Mouse (Mus musculus) spleen, postnatal 10 days (tissue): ENCODE results near the gene Tnfrsf23.
"Not testable (repeated sequence)": the region's sequence is repeated elsewhere in the genome, so short reads cannot be mapped to it uniquely, and the experiment has no call there.

Experiments
- DNase-seq, 2 experiments: peaks; one replicate each; pipeline ENCODE4 v3.0.0; 2021 to 2022; ENCODE audit warnings: low spot score in 2 of 2

Tnfrsf23 gene

DNA sequence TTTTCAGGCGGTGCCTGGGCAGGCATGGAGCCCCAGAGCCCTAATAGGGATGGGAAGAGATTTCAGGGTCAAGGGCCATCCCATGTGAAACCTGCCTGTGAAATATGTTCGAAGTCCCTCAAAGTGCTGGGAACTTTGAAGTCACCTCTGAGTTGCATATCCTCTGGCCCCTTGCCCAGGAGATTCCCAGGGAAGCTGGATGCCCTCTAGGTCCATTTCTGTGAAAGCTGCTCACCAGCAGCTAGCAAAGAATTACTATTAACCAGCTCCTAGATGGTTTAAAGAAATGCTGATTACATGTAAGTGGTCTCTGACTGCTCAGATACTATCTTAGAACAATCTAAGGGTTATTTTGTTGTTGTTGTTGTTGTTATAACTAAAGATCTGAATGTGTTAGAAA lies 1.1 kb downstream of the Tnfrsf23 start:
- DNase-seq, result not testable (repeated sequence)

GRCm38 (mm10) chr7:143681566-143681965 lies 4.1 kb downstream of the Tnfrsf23 start:
- peak in 1 of 2 experiments; percentile 6 for DNase-seq

DNA sequence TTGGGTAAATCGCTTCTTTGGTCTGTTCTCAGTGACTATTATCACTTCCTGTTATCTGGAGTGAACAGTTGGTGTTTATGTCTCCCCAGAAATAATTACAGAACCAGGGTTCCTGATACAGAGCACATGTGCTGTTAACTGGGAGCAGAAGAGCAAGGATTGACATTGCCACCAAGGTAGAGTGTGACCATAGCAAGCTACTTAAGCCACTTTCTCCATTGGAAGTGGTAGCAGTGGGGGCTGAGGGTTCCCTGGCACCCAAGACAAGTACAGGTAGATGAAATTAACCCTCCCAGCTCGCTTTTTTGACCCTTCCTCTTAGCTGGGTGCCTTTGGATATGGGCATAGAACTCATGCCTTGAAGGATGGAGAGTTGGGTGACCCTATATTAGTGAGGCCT lies 4.8 kb downstream of the Tnfrsf23 start:
- peak in 1 of 2 experiments; percentile 8 for DNase-seq

DNA sequence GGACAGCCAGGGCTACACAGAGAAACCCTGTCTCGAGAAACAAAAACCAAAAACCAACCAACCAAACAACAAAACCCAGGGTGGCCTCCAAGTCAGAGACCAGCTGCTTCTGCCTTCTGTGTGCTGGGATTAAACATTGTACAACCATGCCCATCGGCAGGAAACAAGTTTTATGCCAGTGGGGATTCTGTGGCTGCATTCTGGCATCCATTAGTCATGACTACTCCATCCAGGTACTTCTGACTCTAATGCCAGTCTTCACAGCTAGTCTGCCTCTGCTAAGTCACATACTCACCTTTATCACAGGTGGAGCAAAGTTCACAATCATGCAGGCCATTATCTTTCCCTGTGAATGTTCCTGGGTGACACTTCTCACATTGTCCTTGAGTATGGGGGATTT lies 6.0 kb downstream of the Tnfrsf23 start:
- peak in 1 of 2 experiments; percentile 4 for DNase-seq

DNA sequence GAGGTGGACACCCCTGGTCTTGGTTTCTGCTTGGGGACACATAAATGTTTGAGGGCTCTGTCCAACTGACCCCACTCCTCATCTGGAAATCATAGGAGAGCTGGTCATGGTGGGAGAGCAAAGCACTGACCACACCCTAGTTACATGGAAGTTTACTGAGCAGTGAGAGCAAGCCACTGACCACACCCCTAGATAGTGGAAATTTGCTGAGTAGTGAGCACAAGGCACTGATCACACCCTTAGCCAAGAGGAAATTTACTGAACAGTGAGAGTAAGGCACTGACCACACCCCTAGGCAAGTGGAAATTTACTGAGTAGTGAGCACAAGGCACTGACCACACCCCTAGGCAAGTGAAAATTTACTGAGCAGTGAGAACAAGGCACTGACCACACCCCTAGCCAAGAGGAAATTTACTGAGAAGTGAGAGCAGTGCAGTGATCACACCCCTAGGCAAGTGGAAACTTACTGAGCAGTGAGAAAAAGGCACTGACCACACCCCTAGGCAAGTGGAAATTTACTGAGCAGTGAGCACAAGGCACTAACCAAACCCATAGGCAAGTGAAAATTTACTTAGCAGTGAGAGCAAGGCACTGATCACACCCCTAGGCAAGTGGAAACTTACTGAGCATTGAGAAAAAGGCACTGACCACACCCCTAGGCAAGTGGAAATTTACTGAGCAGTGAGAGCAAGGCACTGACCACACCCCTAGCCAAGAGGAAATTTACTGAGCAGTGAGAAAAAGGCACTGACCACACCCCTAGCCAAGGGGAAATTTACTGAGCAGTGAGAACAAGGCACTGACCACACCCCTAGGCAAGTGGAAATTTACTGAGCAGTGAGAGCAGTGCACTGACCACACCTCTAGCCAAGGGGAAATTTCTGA lies 19.0 kb downstream of the Tnfrsf23 start:
- DNase-seq, result no peak

DNA sequence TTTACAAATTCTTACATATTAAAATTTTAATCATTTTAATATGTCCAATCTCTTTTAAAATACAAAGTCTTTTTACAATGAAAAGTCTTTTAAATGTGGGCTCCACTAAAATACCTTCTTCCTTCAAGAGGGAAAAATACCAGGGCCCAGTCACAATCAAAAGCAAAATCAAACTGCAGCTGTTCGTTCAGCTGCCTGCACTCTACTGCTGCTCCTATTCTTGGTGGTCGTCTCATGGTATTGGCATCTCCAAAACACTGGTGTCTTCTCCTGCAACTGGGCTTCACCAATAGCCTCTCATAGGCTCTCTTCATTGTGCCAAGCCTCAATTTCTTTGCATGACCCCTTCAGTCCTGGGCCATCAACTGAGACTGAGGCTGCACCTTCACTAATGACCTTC lies 22.2 kb downstream of the Tnfrsf23 start:
- DNase-seq, result no peak

DNA sequence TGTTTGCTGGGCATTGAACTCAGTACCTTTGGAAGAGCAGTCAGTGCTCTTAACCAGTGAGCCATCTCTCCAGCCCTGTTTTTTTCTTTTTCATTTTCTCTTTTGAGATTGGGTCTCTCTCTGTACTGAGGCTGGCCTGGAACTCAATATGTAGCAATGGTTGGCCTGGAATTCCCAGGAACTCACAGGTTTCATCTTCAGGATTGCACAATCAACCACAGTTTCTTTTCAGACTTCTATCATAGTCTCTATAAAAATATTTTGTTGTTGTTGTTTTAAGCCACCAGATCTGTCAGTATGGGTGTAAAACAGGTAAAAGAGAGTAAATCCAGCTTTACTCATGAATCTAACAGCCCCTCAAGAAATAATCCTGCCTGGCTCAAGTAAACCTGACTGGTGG lies 24.9 kb downstream of the Tnfrsf23 start:
- no peak for DNase-seq

DNA sequence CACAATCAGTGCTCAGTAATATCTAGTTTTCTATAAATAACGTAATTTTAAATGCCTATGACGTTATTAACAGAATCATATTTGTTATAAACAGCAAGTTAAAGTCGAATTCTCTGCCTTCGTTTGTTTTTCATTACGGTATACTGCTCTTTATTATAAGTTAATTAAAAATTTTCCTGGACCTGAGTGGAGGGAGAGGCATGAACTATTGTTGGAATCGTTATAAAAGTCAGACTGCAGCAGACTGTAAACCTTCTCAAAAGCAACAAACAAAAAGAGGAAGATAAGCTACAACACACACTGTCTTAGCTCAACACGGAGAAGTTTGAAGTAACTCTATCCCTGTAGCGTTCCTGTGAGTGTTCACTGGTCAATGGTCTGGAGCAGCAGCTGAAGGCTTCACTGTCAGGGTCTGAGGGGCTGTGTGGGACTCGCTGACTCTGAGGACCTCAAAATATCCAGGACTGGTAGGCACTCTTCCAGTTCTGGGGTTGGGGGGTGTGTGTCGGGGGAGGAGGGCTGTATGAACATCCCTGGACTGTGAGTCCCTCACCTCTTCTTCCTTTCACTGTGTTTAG lies 35.8 kb downstream of the Tnfrsf23 start:
- not testable (repeated sequence) for DNase-seq

GRCm38 (mm10) chr7:143649034-143649768 lies 36.5 kb downstream of the Tnfrsf23 start, which contains the start of gene Tnfrsf22:
Gene Tnfrsf22 (minus strand): TSS chr7:143649661.
- peak; percentile 38 to 84 for DNase-seq

- not testable (repeated sequence) for DNase-seq
Measured at GRCm38 (mm10) chr7:143643949-143644348, 41.7 kb downstream of the Tnfrsf23 start.

GRCm38 (mm10) chr7:143636674-143637073 lies 49.0 kb downstream of the Tnfrsf23 start:
- no peak for DNase-seq

GRCm38 (mm10) chr7:143631503-143631902 lies 54.2 kb downstream of the Tnfrsf23 start:
- no peak for DNase-seq

- DNase-seq, result no peak
Measured at GRCm38 (mm10) chr7:143629501-143629900, 56.2 kb downstream of the Tnfrsf23 start.

DNA sequence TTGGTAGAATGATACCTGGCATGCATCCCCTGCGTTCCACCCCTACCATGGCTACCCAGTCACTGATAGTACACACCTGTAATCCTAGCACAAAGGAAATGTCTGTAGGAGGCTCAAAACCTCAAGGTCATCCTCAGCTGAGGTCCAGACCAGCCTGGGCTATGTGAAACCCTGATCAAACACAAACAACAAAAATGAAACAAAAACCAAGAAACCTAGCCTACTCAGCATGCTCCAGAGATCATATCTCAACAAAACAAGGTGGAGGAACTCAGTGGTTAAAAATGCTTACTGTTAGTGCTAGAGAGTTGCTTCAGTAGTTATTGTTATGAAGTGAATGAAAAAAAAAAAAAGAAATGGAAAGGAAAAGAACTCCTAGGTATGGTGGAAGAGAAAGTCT lies 57.1 kb downstream of the Tnfrsf23 start, which contains the start of gene Tnfrsf26:
TSS of gene Tnfrsf26 (minus strand) at position 183 of the 400 bp plus-strand sequence.
- DNase-seq, result no peak

- DNase-seq, result peak; percentile 17 to 24
Measured at GRCm38 (mm10) chr7:143627555-143628286, 58.0 kb downstream of the Tnfrsf23 start.

GRCm38 (mm10) chr7:143626178-143626577 lies 59.5 kb downstream of the Tnfrsf23 start:
- DNase-seq, result no peak

GRCm38 (mm10) chr7:143625151-143625550 lies 60.5 kb downstream of the Tnfrsf23 start:
- DNase-seq, result no peak

GRCm38 (mm10) chr7:143624561-143624960 lies 61.1 kb downstream of the Tnfrsf23 start:
- no peak for DNase-seq

DNA sequence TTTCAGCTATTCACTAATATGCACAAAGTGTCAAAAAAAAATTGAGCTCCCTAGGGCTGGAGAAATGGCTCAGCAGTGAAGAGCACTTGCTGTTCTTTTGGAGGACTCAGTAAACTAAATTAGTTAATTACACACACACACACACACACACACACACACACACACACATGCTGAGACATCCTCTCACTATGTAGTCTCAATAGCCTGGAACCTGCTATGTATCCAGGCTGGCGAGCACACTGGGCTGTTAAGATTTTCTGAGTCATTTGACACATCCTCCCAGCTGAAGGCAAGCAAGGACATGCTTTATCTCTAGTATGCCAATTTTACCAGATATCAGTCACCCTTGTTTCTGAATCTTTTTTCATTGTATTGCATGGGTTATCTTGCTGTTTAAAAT lies 64.7 kb downstream of the Tnfrsf23 start:
- DNase-seq, result no peak
